Mouse (Mus musculus): ENCODE results near the gene Prdm16. TPM values are rescaled to one million over a fixed set of nuclear protein-coding genes. Genes with fewer than 3 reads are reported as not detected.

Gene Prdm16
- polyA plus RNA-seq, 1 experiment from 2014 or later, result 18.1 TPM

DNA sequence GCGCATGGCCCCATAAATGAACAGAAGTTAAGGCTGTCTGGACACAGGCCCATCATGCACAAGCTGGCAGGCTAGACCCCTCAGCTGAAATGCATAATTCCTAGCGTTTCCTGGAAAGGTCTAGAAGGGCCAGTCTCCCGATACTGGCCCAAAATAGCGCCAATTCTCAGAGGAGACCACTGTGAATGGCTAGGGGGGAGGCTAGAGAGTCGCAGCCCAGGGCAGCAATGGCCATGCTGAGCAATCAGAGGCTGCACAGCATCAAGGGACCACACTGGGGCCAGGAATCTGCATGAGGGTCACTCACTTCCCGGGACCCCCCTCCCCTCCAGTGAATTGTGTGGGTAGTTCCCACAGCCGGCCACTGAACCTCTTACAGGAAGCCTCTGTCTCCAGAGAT, 353.0 kb downstream of the Prdm16 start:
- no peaks in the 10 kb centered on the region for H3K27me3 ChIP-seq (ENCODE audit: control insufficient read depth, insufficient read depth, low read length)
- WGBS, result 60% methylated on average over 7 of the region's 7 CpGs
- H3K9me3 ChIP-seq (ENCODE audit: control insufficient read depth, low read length), result no peaks in the 10 kb centered on the region
- H3K27ac ChIP-seq (replicated peaks in 1 of 2; ENCODE audit: control insufficient read depth in 1 of 2, insufficient read depth in 1 of 2, low read depth in 2 of 2, low read length in 2 of 2), result no peak overlapping the region
- no peak overlapping the region for H3K4me2 ChIP-seq (ENCODE audit: low read length)
- no peaks in the 10 kb centered on the region for H3K4me1 ChIP-seq (ENCODE audit: control insufficient read depth in 2 of 2, insufficient read depth in 2 of 2, low read length in 2 of 2)
- ATAC-seq (ENCODE audit: insufficient number of reproducible peaks, insufficient read depth, low FRiP score, low read depth), result no peak
- H3K9ac ChIP-seq (ENCODE audit: low read length), result no peak overlapping the region
- no peaks in the 10 kb centered on the region for H3K36me3 ChIP-seq (ENCODE audit: control insufficient read depth, insufficient read depth, low read length)
- H3K4me3 ChIP-seq (ENCODE audit: control insufficient read depth in 1 of 2, insufficient read depth in 1 of 2, low read depth in 1 of 2, low read length in 2 of 2), result no peak overlapping the region

- H3K9ac ChIP-seq (ENCODE audit: low read length), result no peak overlapping the region
- H3K27ac ChIP-seq (replicated peaks in 1 of 2; ENCODE audit: control insufficient read depth in 1 of 2, insufficient read depth in 1 of 2, low read depth in 2 of 2, low read length in 2 of 2), result no peak overlapping the region
- H3K4me1 ChIP-seq (ENCODE audit: control insufficient read depth in 2 of 2, insufficient read depth in 2 of 2, low read length in 2 of 2), result no peaks in the 10 kb centered on the region
- ATAC-seq (ENCODE audit: insufficient number of reproducible peaks, insufficient read depth, low FRiP score, low read depth), result no peak
- no peaks in the 10 kb centered on the region for H3K27me3 ChIP-seq (ENCODE audit: control insufficient read depth, insufficient read depth, low read length)
- no peak overlapping the region for H3K4me3 ChIP-seq (ENCODE audit: control insufficient read depth in 1 of 2, insufficient read depth in 1 of 2, low read depth in 1 of 2, low read length in 2 of 2)
- H3K9me3 ChIP-seq (ENCODE audit: control insufficient read depth, low read length), result no peaks in the 10 kb centered on the region
- 0 out of 2 replicates have a peak, but pooled peaks cover 11% of the 10 kb centered on the region for H3K36me3 ChIP-seq (ENCODE audit: control insufficient read depth, insufficient read depth, low read length)
- 56% methylated on average over 9 of the region's 9 CpGs for WGBS
- H3K4me2 ChIP-seq (ENCODE audit: low read length), result no peak overlapping the region
These were observed 357.2 kb downstream of the Prdm16 start for GRCm38 (mm10) chr4:154279481-154279880.

DNA sequence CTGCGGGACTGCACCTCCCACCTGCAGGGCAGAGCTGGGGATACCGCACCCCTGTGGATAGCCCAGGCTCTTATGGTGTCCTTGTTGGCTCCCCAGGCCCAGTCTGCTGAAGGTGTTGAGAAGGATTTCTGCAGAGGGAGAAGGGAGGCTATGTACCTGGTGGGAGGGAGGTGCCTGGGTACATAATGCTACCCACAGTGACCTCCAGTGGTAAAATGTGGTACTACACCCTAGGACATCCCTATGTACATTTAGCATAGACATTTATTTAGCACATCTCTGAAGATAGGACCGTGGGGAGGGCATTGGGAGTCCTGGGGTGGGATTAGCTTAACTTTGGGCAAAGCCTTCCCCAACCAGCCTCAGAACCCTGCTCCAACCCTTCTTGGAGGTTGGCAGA, 363.7 kb downstream of the Prdm16 start:
- H3K36me3 ChIP-seq (ENCODE audit: control insufficient read depth, insufficient read depth, low read length), result 0 out of 2 replicates have a peak, but pooled peaks cover 11% of the 10 kb centered on the region
- no peaks in the 10 kb centered on the region for H3K4me1 ChIP-seq (ENCODE audit: control insufficient read depth in 2 of 2, insufficient read depth in 2 of 2, low read length in 2 of 2)
- H3K4me3 ChIP-seq (ENCODE audit: control insufficient read depth in 1 of 2, insufficient read depth in 1 of 2, low read depth in 1 of 2, low read length in 2 of 2), result no peak overlapping the region
- H3K9me3 ChIP-seq (ENCODE audit: control insufficient read depth, low read length), result no peaks in the 10 kb centered on the region
- H3K9ac ChIP-seq (ENCODE audit: low read length), result no peak overlapping the region
- no peak for ATAC-seq (ENCODE audit: insufficient number of reproducible peaks, insufficient read depth, low FRiP score, low read depth)
- WGBS, result 58% methylated on average over 3 of the region's 3 CpGs
- no peak overlapping the region for H3K27ac ChIP-seq (replicated peaks in 1 of 2; ENCODE audit: control insufficient read depth in 1 of 2, insufficient read depth in 1 of 2, low read depth in 2 of 2, low read length in 2 of 2)
- no peaks in the 10 kb centered on the region for H3K27me3 ChIP-seq (ENCODE audit: control insufficient read depth, insufficient read depth, low read length)
- H3K4me2 ChIP-seq (ENCODE audit: low read length), result no peak overlapping the region

DNA sequence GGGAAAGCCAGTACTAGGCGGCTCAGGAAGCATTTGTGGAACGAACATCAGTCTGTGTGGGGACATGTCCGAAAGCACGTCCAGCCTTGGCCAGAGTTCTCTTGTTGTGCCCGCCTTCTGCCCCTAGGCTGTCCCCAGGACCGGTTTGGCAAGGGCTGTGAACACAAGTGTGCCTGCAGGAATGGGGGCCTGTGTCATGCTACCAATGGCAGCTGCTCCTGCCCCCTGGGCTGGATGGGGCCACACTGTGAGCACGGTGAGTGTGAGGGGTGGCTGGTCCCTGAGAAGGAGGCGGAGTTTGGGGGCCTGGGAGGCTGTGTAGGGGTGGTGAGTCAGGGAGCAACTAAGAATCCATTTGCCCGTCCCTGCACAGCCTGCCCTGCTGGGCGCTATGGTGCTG, 367.2 kb downstream of the Prdm16 start:
- Histone ChIP-seq H3K9me3 (ENCODE audit: control insufficient read depth, low read length) (no peaks in the 10 kb centered on the region), H3K27ac (replicated peaks in 1 of 2; ENCODE audit: control insufficient read depth in 1 of 2, insufficient read depth in 1 of 2, low read depth in 2 of 2, low read length in 2 of 2) (no peak overlapping the region), H3K4me3 (ENCODE audit: control insufficient read depth in 1 of 2, insufficient read depth in 1 of 2, low read depth in 1 of 2, low read length in 2 of 2) (no peak overlapping the region), H3K36me3 (ENCODE audit: control insufficient read depth, insufficient read depth, low read length) (0 out of 2 replicates have a peak, but pooled peaks cover 12% of the 10 kb centered on the region), H3K4me1 (ENCODE audit: control insufficient read depth in 2 of 2, insufficient read depth in 2 of 2, low read length in 2 of 2) (no peaks in the 10 kb centered on the region), H3K27me3 (ENCODE audit: control insufficient read depth, insufficient read depth, low read length) (no peaks in the 10 kb centered on the region), H3K4me2 (ENCODE audit: low read length) (no peak overlapping the region), H3K9ac (ENCODE audit: low read length) (no peak overlapping the region)
- no peak for ATAC-seq (ENCODE audit: insufficient number of reproducible peaks, insufficient read depth, low FRiP score, low read depth)
- 41% methylated on average over 10 of the region's 10 CpGs for WGBS

DNA sequence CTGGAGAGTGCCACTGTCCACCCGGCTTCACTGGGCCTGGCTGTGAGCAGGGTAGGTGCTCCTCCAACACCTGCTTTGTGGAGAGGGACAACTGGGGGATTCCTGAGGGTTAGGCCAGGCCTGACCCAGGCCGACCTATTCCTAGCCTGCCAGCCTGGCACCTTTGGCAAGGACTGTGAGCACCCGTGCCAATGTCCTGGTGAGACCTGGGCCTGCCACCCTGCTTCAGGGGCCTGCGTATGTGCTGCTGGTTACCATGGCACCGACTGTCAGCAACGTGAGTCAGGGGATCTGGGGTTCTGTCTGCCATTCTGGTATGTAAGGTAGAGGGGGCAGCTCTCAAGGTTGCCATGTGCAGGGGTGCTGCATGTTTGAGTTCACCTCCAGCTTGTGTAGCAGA, 369.2 kb downstream of the Prdm16 start:
- peaks cover 16% of the 10 kb centered on the region; the same call in 1 of the 2 replicates for H3K36me3 ChIP-seq (ENCODE audit: control insufficient read depth, insufficient read depth, low read length)
- H3K9me3 ChIP-seq (ENCODE audit: control insufficient read depth, low read length), result 0 out of 2 replicates have a peak, but pooled peaks cover 4% of the 10 kb centered on the region
- H3K4me1 ChIP-seq (ENCODE audit: control insufficient read depth in 2 of 2, insufficient read depth in 2 of 2, low read length in 2 of 2), result no peaks in the 10 kb centered on the region
- no peak overlapping the region for H3K9ac ChIP-seq (ENCODE audit: low read length)
- ATAC-seq (ENCODE audit: insufficient number of reproducible peaks, insufficient read depth, low FRiP score, low read depth), result no peak
- H3K27me3 ChIP-seq (ENCODE audit: control insufficient read depth, insufficient read depth, low read length), result no peaks in the 10 kb centered on the region
- no peak overlapping the region for H3K27ac ChIP-seq (replicated peaks in 1 of 2; ENCODE audit: control insufficient read depth in 1 of 2, insufficient read depth in 1 of 2, low read depth in 2 of 2, low read length in 2 of 2)
- no peak overlapping the region for H3K4me3 ChIP-seq (ENCODE audit: control insufficient read depth in 1 of 2, insufficient read depth in 1 of 2, low read depth in 1 of 2, low read length in 2 of 2)
- no peak overlapping the region for H3K4me2 ChIP-seq (ENCODE audit: low read length)
- WGBS, result 86% methylated on average over 6 of the region's 6 CpGs

Other genes with a start within 250 kb of the Prdm16 start
- gene Actrt2, start 31.0 kb upstream of the Prdm16 start, polyA plus RNA-seq (2014; fragmentation: Nextera tagmentation; extraction: Ambion mirVana), result not detected in 2 replicates
- gene Ttc34, start 200.6 kb upstream of the Prdm16 start, polyA plus RNA-seq (2014; fragmentation: Nextera tagmentation; extraction: Ambion mirVana), result 0.22 and 0.27 TPM in 2 replicates
- 0.22 and 0.71 TPM in 2 replicates for gene Mmel1, start 232.7 kb upstream of the Prdm16 start, polyA plus RNA-seq (2014; fragmentation: Nextera tagmentation; extraction: Ambion mirVana)

All from heart, embryonic 14.5 days (tissue).